Mouse (Mus musculus) CH12.LX (cell line): Measurements from ENCODE around the gene Mybpc3. TPM values are rescaled to one million over a fixed set of nuclear protein-coding genes. Genes with fewer than 3 reads are reported as not detected.

Experiments used
- DNase-seq: peaks from one replicate; pipeline ENCODE4 v3.0.0-alpha.2; 2013; ENCODE audit errors: extremely low read depth
- H3K27ac ChIP-seq: 2 replicates; pipeline ENCODE4 v1.5.1; 2012; ENCODE audit warnings: low read depth, mild to moderate bottlenecking, control low read depth, moderate library complexity; ENCODE audit not compliant: insufficient read depth
- H3K27me3 ChIP-seq: replicated peaks from 2 replicates; pipeline ENCODE3; 2012; ENCODE audit warnings: inconsistent platforms
- H3K36me3 ChIP-seq, 2 experiments: replicated peaks in 1 of 2; 2 replicates each; pipeline versions ENCODE3 to v1.6.1; 2012; ENCODE audit warnings: inconsistent platforms in 1 of 2, low read length in 1 of 2, mild to moderate bottlenecking in 1 of 2, mixed read lengths in 1 of 2, moderate library complexity in 1 of 2; ENCODE audit not compliant: control insufficient read depth in 1 of 2, insufficient read depth in 1 of 2
- H3K4me1 ChIP-seq, 2 experiments: 2 replicates each; pipeline ENCODE4 v1.6.1; 2012; ENCODE audit warnings: inconsistent platforms in 1 of 2, moderate library complexity in 1 of 2; ENCODE audit not compliant: insufficient read depth in 2 of 2, control insufficient read depth in 1 of 2
- H3K4me2 ChIP-seq: 2 replicates; pipeline ENCODE4 v1.6.1; 2012; ENCODE audit warnings: low read depth, mild to moderate bottlenecking, control low read depth; ENCODE audit not compliant: poor library complexity, insufficient read depth, severe bottlenecking
- H3K4me3 ChIP-seq, 3 experiments: fragments of 150-350 bp in 1 of 3; sonication (generic) in 1 of 3; replicated peaks in 1 of 3; 2 replicates each; pipeline versions ENCODE3 to v1.5.1; 2011 to 2012; ENCODE audit warnings: low read depth in 2 of 3, low read length in 2 of 3, mild to moderate bottlenecking in 2 of 3, moderate library complexity in 2 of 3, control low read depth in 1 of 3, improper control_type of control experiment in 1 of 3, inconsistent platforms in 1 of 3, mixed read lengths in 1 of 3; ENCODE audit not compliant: poor library complexity in 1 of 3
- H3K79me2 ChIP-seq: replicated peaks from 2 replicates; pipeline ENCODE4 v1.6.1; 2012; ENCODE audit warnings: mild to moderate bottlenecking, moderate library complexity; ENCODE audit not compliant: control insufficient read depth, poor library complexity, insufficient read depth, severe bottlenecking; ENCODE audit errors: extremely low read depth
- H3K9ac ChIP-seq: 2 replicates; pipeline ENCODE4 v1.6.1; 2012; ENCODE audit warnings: low read depth, mild to moderate bottlenecking, control low read depth, moderate library complexity; ENCODE audit not compliant: insufficient read depth
- H3K9me3 ChIP-seq: replicated peaks from 2 replicates; pipeline ENCODE3; 2012; ENCODE audit warnings: low read length, inconsistent platforms, mixed read lengths
- BHLHE40 ChIP-seq: IDR thresholded peaks from 2 replicates; pipeline ENCODE4 v1.6.1; 2011; ENCODE audit warnings: mild to moderate bottlenecking, low read depth, low read length, improper control_type of control experiment
- CHD2 ChIP-seq: IDR thresholded peaks from 2 replicates; pipeline ENCODE4 v1.6.1; 2011; ENCODE audit warnings: low read length, improper control_type of control experiment
- CTCF ChIP-seq, 2 experiments: IDR thresholded peaks in 1 of 2; conservative IDR thresholded peaks in 1 of 2; 2 replicates each; pipeline ENCODE4 v1.5.1; 2011 to 2012; ENCODE audit warnings: low read depth in 2 of 2, low read length in 2 of 2, improper control_type of control experiment in 1 of 2, inconsistent platforms in 1 of 2, mild to moderate bottlenecking in 1 of 2, moderate library complexity in 1 of 2
- EP300 ChIP-seq: IDR thresholded peaks from 2 replicates; pipeline ENCODE4 v1.6.1; 2011; ENCODE audit warnings: low read length, improper control_type of control experiment
- GABPA ChIP-seq: IDR thresholded peaks from 2 replicates; pipeline ENCODE4 v1.6.1; 2012; ENCODE audit warnings: low read depth, low read length, improper control_type of control experiment, inconsistent platforms; ENCODE audit not compliant: insufficient replicate concordance
- JUN ChIP-seq: IDR thresholded peaks from 2 replicates; pipeline ENCODE4 v1.6.1; 2011; ENCODE audit warnings: low read depth, mild to moderate bottlenecking, low read length, improper control_type of control experiment, moderate library complexity; ENCODE audit not compliant: insufficient read depth
- MAFK ChIP-seq: IDR thresholded peaks from 2 replicates; pipeline ENCODE4 v1.6.1; 2011; ENCODE audit warnings: low read length, improper control_type of control experiment; ENCODE audit not compliant: insufficient replicate concordance
- MAX ChIP-seq: IDR thresholded peaks from 2 replicates; pipeline ENCODE4 v1.6.1; 2011; ENCODE audit warnings: low read length, improper control_type of control experiment
- MAZ ChIP-seq: IDR thresholded peaks from 2 replicates; pipeline ENCODE4 v1.6.1; 2012; ENCODE audit warnings: low read depth, mild to moderate bottlenecking, inconsistent platforms, low read length, improper control_type of control experiment, moderate library complexity
- MEF2A ChIP-seq: IDR thresholded peaks from 2 replicates; pipeline ENCODE4 v1.6.1; 2014; ENCODE audit warnings: low read depth, mild to moderate bottlenecking, inconsistent platforms, low read length, improper control_type of control experiment, borderline replicate concordance
- MXI1 ChIP-seq: IDR thresholded peaks from 2 replicates; pipeline ENCODE4 v1.6.1; 2011; ENCODE audit warnings: mild to moderate bottlenecking, low read depth, low read length, improper control_type of control experiment
- NRF1 ChIP-seq: IDR thresholded peaks from 2 replicates; pipeline ENCODE4 v1.6.1; 2014; ENCODE audit warnings: low read depth, mild to moderate bottlenecking, inconsistent platforms, low read length, improper control_type of control experiment, moderate library complexity
- PAX5 ChIP-seq: IDR thresholded peaks from 2 replicates; pipeline ENCODE4 v1.6.1; 2012; ENCODE audit warnings: low read length, inconsistent platforms, mixed read lengths
- POLR2AphosphoS2 ChIP-seq: IDR thresholded peaks from 2 replicates; pipeline ENCODE4 v1.6.1; 2011; ENCODE audit warnings: low read depth, low read length, improper control_type of control experiment
- RAD21 ChIP-seq: IDR thresholded peaks from 2 replicates; pipeline ENCODE4 v1.6.1; 2011; ENCODE audit warnings: low read depth, mild to moderate bottlenecking, low read length, improper control_type of control experiment, moderate library complexity
- TBP ChIP-seq: conservative IDR thresholded peaks from 2 replicates; pipeline ENCODE4 v1.6.1; 2011; ENCODE audit warnings: low read depth, low read length, improper control_type of control experiment
- USF2 ChIP-seq: conservative IDR thresholded peaks from 2 replicates; pipeline ENCODE4 v1.6.1; 2011; ENCODE audit warnings: low read depth, low read length, improper control_type of control experiment
- ZMIZ1 ChIP-seq: IDR thresholded peaks from 2 replicates; pipeline ENCODE4 v1.6.1; 2012; ENCODE audit warnings: low read depth, mild to moderate bottlenecking, inconsistent platforms, low read length, improper control_type of control experiment
- dilution Hi-C: fragments of 300-500 bp; cut with MboI; formaldehyde crosslinking; loops from 2 replicates; pipeline ENCODE4 v1.14.3; 2020; ENCODE audit warnings: low sequenced_read_pairs; ENCODE audit not compliant: extremely low pct_unique_long_range_greater_than_20kb, extremely low pct_ligation_motif_present
- in situ Hi-C: fragments of 300-500 bp; cut with MboI; formaldehyde crosslinking; loops from 3 replicates; pipeline ENCODE4 v1.14.3; 2019; ENCODE audit warnings: low sequenced_read_pairs, low pct_ligation_motif_present, low pct_unique_long_range_greater_than_20kb, mixed read lengths
- polyA plus RNA-seq: library from polyadenylated mRNA; unstranded; fragments of >175 nt; gene quantifications from 2 replicates; pipeline ENCODE4 v1.2.1, GENCODE M21; 2012; ENCODE audit warnings: low read depth; ENCODE audit not compliant: insufficient read length
- total RNA-seq, 2 experiments: library from RNA; depleted of rRNA; stranded (reverse); fragments of 300-350 nt in 1 of 2; fragments of >200 nt in 1 of 2; gene quantifications; 2 replicates each; pipeline ENCODE4 v1.2.3; 2012 to 2014

Gene Mybpc3
- total and polyA plus RNA-seq, 3 experiments = 0.04 to 0.27 (median 0.07) TPM

DNA sequence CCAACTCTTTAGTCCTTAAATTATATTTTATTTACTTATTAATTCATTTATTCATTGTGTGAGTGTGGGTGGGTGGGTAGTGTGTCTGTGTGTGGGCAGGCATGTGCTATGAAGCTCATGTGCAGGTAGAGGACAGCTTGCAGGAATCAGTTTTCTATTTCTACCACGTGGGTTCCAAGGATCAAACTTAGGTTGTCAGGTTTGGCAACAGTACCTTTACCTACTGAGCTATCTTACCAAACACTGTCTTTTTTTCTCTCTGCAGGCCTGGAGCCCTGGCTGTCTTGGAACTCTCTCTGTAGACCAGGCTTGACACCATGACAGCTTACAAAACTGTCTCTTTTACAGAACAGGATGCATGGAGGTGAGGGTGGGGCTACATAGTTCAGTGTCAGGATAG lies 33.4 kb downstream of the Mybpc3 start:
- TF ChIP-seq PAX5 = no peak
- TF ChIP-seq CHD2 = no peak
- no peak for TF ChIP-seq MAZ
- TF ChIP-seq TBP = no peak
- TF ChIP-seq ZMIZ1 = no peak
- TF ChIP-seq RAD21 = no peak
- no peak for TF ChIP-seq MAX
- no peak for TF ChIP-seq GABPA
- no peak for TF ChIP-seq BHLHE40
- no peak for TF ChIP-seq MEF2A
- no peak for TF ChIP-seq MAFK
- TF ChIP-seq EP300 = no peak
- TF ChIP-seq CTCF (conservative IDR thresholded peaks at IDR 0.05 in 1 of 2, IDR thresholded peaks at IDR 0.05 in 1 of 2; ENCODE audit: low read depth in 2 of 2, low read length in 2 of 2) = no peak
- TF ChIP-seq NRF1 = no peak
- TF ChIP-seq JUN = no peak
- no peak for TF ChIP-seq USF2
- no peak for TF ChIP-seq MXI1
- Histone ChIP-seq H3K27ac (no peak overlapping the region), H3K79me2 (0 out of 2 replicates have a peak, but pooled peaks cover 1% of the 10 kb centered on the region), H3K4me2 (no peak overlapping the region), H3K9ac (no peak overlapping the region), H3K4me1 (peaks cover 0 to 13% of the 10 kb centered on the region in 2 experiments; a peak in 2 of 4 replicates), H3K4me3 (no peak overlapping the region), H3K27me3 (no peaks in the 10 kb centered on the region), H3K9me3 (no peaks in the 10 kb centered on the region), H3K36me3 (peaks cover 53 to 73% of the 10 kb centered on the region in 2 experiments)
- no peak for DNase-seq
- in situ Hi-C loops = no loop called here
- dilution Hi-C loops = no loop called here

DNA sequence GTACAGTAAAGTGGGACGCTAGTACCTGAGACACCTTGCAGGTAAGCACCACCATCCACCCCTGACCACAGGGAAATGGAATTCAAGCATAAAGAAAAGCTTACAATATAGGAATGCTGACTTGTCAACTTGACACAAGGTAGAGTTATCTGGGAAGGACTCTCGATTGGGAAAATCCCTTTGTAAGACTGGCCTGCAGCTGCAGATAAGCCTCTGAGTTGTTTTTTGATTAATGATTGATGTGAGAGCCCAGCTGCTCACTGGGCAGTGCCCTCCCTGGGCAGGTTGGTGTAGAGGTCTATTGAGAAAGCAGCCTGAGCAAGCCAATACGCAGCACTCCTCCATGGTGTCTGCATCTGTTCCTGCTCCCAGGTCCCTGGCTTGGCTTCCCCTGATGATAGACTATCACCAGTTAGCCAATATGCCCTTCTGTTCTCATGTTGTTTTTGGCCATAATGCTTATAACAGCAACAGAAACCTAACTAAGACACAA lies 35.0 kb downstream of the Mybpc3 start:
- dilution Hi-C loops = no loop called here
- peaks cover 0 to 13% of the 10 kb centered on the region in 2 experiments; a peak in 2 of 4 replicates for H3K4me1 ChIP-seq
- in situ Hi-C loops = no loop called here
- H3K4me3 ChIP-seq = no peak overlapping the region
- H3K4me2 ChIP-seq = no peak overlapping the region
- no peak for DNase-seq
- peaks cover 59 to 78% of the 10 kb centered on the region in 2 experiments for H3K36me3 ChIP-seq
- H3K9me3 ChIP-seq = no peaks in the 10 kb centered on the region
- no peaks in the 10 kb centered on the region for H3K27me3 ChIP-seq
- H3K9ac ChIP-seq = no peak overlapping the region
- H3K27ac ChIP-seq = no peak overlapping the region
- TF ChIP-seq CTCF (conservative IDR thresholded peaks at IDR 0.05 in 1 of 2, IDR thresholded peaks at IDR 0.05 in 1 of 2; ENCODE audit: low read depth in 2 of 2, low read length in 2 of 2) (no peak), POLR2AphosphoS2 (no peak)
- H3K79me2 ChIP-seq = 0 out of 2 replicates have a peak, but pooled peaks cover 1% of the 10 kb centered on the region
